Mouse (Mus musculus) gastrocnemius, postnatal 36 days (tissue): ENCODE data around the gene Med16. TPM values are rescaled to one million over a fixed set of nuclear protein-coding genes. Genes with fewer than 3 reads are reported as not detected.

ENCODE experiments used
- DNase-seq, 2 experiments: peaks; one replicate each; pipeline ENCODE4 v3.0.0; 2022
- intact Hi-C: fragments of 180-260 bp; cut with DNase I; formaldehyde crosslinking; loops from one replicate; pipeline ENCODE4 v1.15.1; 2025
- total RNA-seq, 2 experiments: library from RNA; stranded (reverse); gene quantifications; 2 replicates each; pipeline ENCODE4 v1.2.3; 2021

Gene Med16
- total RNA-seq, 2 experiments from 2014 or later, result 27.5 to 35.3 TPM

DNA sequence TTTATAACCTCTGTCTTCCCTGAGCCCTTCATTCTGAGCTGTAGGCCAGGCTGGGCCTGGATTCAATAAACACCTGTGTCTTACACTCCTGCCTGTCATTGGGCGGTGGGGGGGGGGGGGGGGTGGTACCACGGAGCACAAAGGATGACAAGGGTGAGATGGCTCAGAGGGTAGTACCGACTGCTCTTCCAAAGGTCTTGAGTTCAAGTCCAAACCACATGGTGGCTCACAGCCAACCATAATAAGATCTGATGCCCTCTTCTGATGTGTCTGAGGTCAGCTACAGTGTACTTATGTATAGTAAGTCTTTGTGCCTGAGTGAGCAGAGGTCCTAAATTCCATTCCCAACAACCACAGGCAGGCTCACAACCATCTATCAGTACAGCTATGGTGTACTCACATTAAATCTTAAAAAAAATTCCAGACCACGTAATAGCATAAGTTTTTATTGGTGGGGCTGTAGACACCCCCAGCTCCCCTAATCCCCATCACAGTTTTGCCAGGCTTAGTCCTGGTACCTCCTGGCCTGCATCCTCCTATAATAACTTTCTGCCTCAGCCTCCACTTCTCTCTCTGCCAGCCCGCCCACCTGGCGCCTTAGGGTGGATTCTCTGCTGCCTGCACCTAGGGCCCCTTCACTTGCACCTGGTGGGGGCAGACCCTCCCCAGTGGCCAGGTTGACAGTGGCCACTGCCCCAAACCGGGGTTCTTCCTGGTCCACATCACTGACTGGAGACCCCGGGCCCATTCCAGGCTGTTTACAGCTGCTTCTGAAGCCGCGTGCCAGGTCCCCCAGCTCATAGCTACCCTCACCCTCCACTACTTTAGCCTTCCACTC is 44.2 kb downstream of the Med16 start:
- DNase-seq, result no peak

DNA sequence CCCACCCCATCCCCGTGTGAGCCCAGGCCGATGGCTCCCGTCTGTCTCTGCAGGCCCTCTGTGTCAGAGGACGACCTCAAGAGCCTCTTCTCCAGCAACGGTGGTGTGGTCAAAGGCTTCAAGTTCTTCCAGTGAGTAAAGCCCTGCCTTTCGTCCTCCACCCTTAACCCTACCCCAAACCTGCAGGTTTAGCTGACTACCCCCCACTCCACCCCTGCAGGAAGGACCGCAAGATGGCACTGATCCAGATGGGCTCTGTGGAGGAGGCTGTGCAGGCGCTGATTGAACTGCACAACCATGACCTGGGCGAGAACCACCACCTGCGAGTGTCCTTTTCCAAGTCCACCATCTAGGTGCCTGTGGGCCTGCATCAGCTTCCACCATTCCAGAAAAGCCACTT is 45.8 kb downstream of the Med16 start:
- intact Hi-C loops, result no loop called here
- no peak for DNase-seq

More for the DNA sequence above, 44.2 kb downstream of the Med16 start:
- intact Hi-C loops, result no loop called here

GRCm38 (mm10) chr10:79862049-79862788 is 46.5 kb downstream of the Med16 start:
- intact Hi-C loops, result no loop called here
- no peak for DNase-seq

DNA sequence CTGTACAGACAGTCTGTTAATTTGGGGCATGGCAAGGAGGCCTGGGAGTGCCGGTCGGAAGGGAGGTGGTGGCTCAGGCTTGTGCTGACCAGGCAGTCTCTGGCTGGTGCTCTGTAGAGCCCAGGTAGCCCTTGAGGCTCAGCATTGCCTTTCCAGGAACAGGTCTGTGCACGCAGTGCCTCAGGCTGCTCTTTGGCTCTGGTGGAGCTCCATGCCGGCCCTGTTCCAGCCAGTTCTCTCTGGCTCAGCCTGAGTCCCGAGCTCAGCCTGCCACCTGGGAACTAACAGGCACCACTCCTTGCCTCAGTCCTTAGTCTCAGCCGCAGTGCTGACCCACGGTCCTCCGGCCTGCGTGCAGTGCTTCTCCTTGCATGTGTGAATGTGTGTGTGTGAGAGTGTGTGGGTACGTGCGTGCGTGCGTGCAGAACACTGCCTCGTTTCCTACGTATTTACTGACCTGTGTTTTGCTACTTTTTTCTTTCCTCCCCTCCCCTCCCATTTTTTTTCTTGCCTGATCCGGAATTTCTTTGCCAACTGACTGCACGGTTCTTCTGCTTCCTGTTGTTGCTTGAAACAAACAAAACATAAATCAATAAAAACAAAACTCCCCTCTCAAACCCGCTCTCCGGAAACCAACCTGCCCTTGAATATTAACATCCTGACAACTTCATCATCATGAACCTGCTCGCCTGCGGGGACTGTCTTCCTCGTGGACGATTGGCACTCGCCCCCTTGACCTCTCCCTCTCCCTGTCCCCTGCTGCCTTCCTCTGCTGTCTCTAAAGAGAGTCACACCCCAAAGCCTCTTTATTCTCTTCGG is 47.3 kb downstream of the Med16 start:
- intact Hi-C loops, result no loop called here
- DNase-seq, result no peak

GRCm38 (mm10) chr10:79860079-79860911 is 48.4 kb downstream of the Med16 start:
- no peak for DNase-seq
- intact Hi-C loops, result no loop called here

GRCm38 (mm10) chr10:79859116-79859515 is 49.6 kb downstream of the Med16 start:
- intact Hi-C loops, result no loop called here
- DNase-seq, result no peak

DNA sequence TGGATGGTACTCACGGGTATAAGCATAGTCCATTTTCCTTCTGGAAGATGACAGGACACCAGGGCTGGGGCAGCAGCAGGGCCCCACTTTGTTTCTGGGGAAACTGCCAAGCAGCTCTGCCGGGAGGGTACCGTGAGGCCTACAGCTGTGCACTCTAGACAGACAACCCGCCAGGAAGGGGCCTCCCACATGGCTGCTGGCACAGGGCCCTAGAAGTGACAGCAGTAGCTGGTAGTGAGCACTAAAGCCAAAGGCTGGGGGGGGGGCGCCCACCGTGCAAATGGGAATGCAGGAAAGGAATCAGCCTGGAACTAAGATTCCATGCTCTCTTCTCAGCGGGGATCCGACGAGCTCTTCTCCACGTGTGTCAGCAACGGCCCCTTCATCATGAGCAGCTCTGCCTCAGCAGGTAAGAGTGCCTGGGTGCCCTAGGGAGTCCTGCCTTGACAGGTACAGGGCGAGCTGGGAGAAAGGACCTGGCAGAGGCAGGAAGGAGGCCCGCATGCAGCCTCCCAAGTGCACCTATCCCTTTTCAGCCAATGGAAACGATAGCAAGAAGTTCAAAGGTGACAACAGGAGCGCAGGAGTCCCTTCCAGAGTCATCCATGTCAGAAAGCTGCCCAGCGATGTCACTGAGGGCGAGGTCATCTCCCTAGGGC is 50.2 kb downstream of the Med16 start:
- DNase-seq, result peak in 1 of 2 experiments; percentile 45
- intact Hi-C loops, result no loop called here

DNA sequence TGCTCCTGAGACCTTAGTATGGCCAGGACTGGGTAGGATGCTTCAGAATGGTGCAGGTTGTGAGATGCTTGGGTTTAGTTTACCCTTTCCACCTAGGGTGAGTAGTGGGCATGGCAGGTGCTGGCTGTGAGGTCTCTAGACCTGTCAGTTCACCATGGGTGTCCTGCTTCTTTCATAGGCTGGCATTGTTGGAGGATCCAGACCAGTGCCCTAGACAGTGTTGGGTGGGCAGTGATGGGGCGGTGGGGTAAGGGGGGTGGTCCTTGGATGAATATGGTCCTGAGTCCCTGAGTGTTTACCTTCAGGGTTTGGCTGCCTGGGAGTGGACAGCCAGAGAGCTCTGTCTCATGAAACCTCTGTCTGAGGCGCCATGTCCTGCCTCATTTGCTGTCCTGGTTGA is 50.8 kb downstream of the Med16 start:
- no peak for DNase-seq
- intact Hi-C loops, result no loop called here

GRCm38 (mm10) chr10:79857452-79857811 is 51.3 kb downstream of the Med16 start:
- intact Hi-C loops, result no loop called here
- DNase-seq, result peak in 1 of 2 experiments; percentile 63

DNA sequence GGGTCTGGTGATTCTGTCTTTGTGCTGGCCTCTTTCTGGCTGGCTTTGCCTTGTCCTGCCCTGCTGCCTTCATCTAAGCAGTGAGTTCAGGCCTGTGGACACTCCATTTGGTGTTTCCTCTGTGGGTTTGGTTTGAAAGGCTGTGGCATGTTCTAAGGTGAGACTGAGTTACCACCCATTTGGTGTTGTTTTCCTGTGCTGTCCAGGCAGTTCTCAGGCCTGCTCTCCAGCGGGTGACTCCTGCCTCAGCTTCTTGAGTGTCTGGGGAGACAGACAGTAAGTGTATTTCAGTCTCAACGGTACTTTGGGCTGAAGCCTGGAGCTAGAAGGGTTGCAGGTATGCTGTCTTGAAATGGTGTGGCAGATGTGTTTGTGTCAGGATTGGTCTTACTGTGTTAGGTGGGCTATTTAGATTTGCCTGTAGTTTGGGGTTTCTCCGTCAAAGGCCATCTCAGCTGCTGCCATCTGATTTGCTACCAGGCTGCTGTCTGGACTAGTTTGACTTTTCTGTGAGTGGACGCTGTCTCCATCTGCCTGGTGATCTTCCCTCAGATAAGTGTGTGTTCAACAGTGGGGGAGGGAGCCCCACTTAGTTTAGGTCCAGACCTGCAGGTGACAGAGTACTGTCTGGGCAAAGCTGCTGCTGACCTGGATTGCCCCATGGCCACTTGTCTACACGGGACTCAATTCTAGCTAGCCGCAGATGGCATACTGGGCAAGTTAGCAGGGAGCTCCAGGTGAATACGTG is 51.8 kb downstream of the Med16 start:
- DNase-seq, result no peak
- intact Hi-C loops, result no loop called here

- intact Hi-C loops, result no loop called here
- DNase-seq, result no peak
These were observed 52.4 kb downstream of the Med16 start for GRCm38 (mm10) chr10:79856280-79856679.

DNA sequence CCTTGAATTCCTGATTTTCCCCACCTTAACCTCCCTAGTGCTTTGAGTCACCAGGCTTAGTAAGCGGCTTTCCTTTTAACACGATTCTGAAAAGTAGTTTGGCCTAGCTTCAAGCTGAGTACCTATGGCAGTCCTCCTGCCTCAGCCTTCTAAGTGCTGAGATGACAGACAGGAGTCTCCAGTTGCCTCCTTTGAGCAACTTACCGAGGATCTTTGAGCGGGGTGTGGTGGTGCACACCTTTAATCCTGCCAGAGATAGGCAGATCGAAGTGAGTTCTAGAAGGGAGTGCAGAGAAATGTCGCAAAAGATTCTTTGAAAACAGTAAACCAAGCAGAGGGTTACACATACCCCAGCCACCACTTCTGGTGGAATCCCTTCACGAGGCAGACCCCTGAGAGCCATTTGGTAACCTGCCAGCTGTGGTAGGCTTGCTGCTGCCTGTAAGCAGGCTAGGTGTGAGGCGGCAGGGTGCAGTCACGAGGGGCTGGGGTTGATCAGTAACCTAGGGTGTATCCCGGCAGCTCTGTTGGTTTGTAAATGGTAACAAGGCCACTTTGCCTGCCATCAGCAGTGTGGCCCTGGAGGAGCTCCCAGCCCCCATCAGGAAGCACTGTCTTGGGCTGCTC is 53.1 kb downstream of the Med16 start:
- DNase-seq, result no peak

DNA sequence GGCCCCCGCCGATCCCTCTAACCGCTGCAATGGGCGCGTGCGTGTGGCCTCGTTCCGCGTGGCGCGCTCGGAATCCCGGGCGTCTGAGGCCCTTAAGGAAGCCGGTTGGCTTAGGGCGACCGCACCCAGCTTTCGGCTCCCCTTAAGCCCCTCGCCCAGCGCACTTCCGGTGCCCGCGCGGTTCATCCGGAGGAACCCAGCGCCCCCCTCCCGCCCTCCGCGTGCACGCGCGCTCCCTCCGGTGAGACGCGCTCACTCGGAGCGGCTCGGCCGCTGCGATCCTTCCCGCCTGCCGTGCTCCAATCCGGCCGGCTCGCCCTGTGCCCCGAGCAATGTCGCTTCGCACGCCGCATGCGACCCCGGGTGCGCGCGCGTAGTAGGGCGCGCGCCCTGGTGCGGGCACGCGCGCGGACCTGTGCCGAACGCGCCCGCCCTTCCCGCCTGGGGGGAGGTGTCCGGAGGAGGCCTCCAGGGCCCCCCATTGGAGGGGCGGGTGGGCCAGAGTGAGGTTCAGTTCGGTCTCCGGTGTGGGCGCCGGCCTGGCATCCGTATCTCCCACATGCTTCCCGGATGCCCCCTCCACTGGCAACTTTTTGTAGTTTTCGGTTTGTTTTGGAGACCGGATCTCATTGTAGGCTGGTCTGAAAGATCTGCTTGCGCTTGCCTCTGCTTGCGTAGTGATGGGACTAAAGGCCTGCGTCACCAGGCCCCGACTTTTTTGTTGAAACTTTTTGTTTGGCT is 53.8 kb downstream of the Med16 start:
- intact Hi-C loops, result no loop called here
- DNase-seq, result peak in 1 of 2 experiments; percentile 60

More for the DNA sequence above, 53.1 kb downstream of the Med16 start:
- intact Hi-C loops, result no loop called here

DNA sequence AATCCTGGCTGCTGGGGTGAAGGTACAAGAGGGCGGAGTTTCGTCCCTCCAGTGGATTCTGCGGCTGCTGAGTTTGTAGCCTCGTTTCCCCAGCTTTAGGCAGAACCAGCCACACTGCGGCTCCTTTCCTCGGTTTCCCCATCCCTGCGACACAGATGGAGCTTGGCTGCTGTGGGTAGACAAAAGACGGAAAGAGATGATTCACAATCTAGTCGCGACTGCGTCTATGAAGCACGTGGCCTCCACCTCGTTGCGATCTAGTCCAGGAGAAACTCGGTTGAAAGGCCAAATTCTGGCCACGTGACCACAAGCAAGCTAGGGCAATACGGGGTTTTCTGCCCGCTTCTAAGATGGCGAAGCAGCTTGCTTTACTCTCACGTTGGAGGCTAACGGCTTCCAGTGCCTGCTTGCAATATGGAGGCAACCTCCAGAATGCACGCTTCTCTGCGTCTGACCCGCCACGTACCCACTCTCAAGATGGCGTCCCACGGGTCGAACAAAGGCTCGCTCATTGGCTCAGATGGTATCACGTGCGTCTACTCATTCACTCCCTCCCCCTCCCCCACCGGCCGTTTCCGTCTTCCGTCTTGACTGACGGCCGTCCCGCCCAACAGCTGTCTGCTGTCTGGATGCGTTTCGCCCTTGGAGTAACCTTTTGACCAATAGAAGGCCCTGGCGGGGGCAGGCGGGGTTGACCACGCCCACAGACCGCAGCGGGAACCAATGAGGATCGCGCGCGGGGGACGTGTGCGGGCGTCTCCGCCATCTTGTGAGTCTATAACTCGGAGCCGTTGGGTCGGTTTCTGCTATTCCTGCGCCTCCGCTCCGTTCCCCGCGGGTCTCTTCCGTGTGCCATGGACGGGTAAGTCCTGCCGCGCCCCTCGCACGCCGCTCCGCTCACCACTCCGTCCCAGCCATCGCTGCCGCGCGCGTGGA is 54.6 kb downstream of the Med16 start, which contains the start of gene Ptbp1:
Gene Ptbp1, plus strand, starts transcription at position 568 of the 936 bp plus-strand sequence.
- peak; percentile 94 to 99 for DNase-seq
- intact Hi-C loops, result no loop called here

- DNase-seq, result peak; percentile 96 to 98
- intact Hi-C loops, result no loop called here
These were observed 55.3 kb downstream of the Med16 start for GRCm38 (mm10) chr10:79853392-79853791.

DNA sequence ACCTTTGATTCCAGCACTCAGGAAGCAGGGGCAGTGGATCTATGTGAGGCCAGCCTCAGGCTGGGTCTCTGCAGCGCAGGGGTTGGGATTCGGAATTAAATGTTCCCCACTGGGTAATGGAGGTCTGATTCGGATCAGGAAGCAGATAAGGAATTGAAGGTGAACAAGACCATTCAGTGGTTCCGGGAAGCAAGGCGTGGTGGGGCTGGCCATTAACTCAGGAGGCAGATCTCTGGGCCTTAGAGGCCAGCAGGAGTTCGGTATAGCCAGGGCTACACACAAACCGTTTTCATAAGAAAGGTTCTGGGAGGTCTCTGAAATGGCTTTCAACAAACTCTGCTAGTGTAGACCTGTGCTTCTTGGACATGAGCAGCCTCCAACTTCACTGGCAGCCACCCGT is 55.9 kb downstream of the Med16 start:
- intact Hi-C loops, result no loop called here
- no peak for DNase-seq
